Mouse (Mus musculus) layer of hippocampus, adult 9-11 months (tissue): Measurements from ENCODE around the gene Itpr1.

Experiments used
- DNase-seq: peaks from one replicate; pipeline ENCODE4 v3.0.0; 2022

Gene Itpr1

GRCm38 (mm10) chr6:108328296-108328695, 115.4 kb downstream of the Itpr1 start:
- no peak for DNase-seq

DNA sequence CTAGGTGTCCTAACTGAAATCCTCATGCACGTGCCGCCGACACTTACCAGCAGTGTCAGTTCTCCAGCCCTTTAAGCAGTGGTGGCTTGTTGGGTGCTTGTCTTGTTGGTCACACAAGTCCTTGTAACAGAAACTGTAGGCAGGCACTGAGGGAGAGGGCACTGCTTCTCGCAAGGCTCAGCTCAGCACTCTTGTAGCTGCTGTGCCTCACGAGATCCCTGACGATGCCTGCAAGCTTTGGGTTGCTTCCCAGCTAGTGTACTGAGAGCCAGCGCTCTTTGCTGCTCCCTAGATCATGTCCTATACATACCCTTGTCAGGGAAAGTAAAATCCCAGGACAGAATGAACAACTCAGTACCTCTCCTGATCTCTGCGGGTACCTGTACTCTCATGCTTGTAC, 117.6 kb downstream of the Itpr1 start:
- DNase-seq, result no peak

DNA sequence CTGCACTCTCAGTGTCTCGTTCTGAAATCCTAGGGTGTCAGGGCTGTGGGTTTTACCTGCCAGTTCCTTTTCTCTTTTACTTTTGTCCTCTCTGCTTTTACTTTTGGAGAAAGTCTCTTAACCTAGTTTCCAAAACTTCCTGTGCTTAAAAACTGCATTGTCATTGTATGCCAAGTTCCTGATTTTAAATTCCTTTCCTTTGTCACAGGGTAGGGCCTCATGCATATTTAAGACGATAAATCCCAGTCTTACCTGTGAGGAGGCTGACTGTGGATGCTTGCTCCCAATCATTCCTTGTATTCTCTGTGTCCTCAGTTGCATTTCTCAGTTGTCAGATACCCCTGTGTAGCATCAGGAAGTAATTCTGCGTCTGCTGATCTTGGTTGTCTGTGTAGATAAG, 118.4 kb downstream of the Itpr1 start:
- DNase-seq, result no peak

GRCm38 (mm10) chr6:108334059-108334458, 121.2 kb downstream of the Itpr1 start:
- DNase-seq, result no peak

DNA sequence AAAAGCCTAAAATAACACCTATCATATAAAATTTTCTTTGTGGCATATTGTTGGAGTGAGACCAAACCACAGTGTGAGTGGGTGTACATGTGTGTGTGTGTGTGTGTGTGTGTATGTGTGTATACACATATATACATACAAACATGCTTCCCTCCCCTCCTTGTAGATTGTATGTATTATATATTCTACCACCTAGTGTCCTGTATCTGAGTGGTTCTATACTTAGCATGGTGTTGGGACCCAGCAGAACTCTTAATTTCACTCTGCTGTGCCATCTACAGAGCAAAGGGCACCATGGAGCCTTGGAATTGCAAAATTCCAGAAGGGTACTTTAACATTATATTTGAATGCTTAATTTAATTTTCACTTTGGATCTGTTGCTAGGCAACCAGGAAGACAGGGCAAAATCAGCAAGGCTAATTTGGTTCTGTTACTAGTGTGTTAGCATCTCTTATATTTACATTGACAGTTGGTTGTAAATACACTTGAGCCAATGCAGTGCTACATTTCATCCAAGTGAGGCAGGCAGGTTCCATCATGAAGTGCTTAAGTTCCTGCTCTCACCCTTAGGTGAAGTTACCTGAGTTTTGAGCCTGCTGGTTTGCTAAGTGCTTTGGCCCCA, 122.4 kb downstream of the Itpr1 start:
- DNase-seq, result no peak

- DNase-seq, result no peak
Observed at GRCm38 (mm10) chr6:108336506-108336905, 123.6 kb downstream of the Itpr1 start.

GRCm38 (mm10) chr6:108337289-108337688, 124.4 kb downstream of the Itpr1 start:
- peak; percentile 63 for DNase-seq

DNA sequence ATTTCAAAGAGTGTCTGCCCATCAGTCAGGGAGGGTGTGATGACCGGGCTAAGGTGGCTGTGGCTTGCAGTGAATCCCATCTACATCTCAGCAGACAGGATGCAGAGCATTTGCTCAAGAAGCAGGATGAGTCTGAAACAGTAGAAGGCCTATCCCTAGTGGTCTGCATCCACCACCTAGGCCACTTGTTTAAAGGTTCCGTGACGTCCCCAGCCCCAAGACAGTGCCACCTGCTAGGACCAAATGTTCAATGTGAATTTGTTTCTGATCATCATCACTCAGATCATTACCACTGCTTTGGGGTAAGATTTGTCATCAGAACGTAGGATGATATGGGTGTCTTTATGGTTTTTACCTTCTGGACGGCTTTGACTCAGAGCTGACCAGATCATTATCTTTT, 125.5 kb downstream of the Itpr1 start:
- no peak for DNase-seq

- no peak for DNase-seq
Observed at GRCm38 (mm10) chr6:108342989-108343388, 130.1 kb downstream of the Itpr1 start.

DNA sequence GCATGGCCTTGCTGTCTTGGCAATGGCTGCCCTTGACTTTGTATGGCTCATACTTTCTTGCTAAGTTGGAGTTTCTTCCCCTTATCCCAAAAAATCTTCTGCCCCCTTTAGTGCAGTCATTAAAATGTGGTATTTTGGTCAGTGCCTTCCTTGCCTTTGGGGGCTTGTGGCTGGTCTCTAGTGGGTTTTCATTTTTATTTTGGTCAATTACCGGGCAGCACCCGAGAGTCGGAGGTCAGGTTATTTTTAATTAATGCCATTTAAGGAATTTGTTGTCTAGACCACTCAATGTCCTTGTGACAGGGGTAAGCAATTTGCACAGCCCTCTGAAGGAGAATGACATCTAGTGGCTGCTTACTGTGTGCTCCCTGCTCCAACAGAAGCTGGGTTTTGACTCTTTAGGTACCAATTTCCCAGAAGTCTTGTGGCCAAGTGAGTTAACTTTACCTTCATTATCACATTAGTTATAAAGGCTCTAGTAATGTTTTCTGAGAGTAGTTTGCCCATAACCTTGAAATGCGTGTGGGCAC, 130.9 kb downstream of the Itpr1 start:
- no peak for DNase-seq

DNA sequence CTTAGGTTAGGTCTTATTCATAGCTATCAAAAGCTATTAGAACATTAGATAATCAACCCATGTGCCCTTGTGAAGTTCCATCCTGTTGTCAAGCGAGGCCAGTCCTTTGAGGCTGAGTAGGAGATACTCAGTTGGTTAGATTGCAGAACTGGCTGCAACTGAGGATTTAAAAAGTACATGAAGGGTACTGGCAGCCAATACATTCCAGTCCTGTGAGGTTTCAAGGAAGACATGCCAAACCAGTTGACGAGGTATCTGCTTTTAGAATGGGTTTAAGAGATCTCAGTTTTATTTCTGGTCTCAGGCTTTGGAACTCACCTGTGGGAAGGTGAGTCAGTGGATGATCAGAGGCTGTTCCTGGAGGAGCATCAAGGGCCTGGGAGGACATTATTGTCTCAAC, 137.9 kb downstream of the Itpr1 start:
- DNase-seq, result no peak

- no peak for DNase-seq
Observed at GRCm38 (mm10) chr6:108351998-108352397, 139.1 kb downstream of the Itpr1 start.

GRCm38 (mm10) chr6:108367412-108367811, 154.5 kb downstream of the Itpr1 start:
- DNase-seq, result no peak

DNA sequence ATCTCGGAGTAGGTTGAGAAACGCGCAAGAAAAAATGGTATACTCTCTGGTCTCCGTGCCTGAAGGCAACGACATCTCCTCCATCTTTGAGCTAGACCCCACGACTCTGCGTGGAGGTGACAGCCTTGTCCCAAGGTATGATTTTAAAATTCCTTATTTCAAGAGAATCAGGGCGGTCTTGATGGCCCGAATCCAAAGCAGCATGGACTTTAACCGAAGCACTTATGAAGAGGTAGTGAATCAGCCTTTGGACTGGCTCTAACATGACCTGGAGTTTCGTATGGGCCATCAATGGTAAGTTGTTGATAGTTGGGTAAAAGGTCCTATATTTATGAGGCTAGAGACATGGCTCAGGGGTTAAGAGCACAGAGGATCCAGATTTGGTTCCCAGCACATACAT, 156.1 kb downstream of the Itpr1 start:
- DNase-seq, result no peak

- DNase-seq, result no peak
Observed at GRCm38 (mm10) chr6:108371347-108371893, 158.5 kb downstream of the Itpr1 start.

DNA sequence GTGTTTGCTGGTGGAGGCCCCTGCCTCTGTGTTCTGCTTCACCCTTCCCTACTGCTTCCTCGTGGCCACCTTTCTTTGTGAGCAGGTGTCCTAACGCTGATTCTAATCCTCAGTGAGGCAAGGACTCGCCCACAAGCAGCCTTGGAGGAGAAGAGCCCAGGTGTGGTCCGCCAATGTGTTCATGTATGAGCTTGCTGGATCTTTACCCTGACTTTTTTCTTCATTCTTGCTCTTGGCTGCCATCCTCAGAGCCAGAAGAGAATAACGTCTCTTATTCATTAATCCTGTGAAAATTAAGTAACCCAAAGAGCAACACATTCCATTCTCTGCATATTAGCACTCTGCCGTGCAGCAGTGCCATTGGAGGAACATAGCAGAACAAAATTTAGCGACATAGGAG, 161.1 kb downstream of the Itpr1 start:
- peak; percentile 28 for DNase-seq

DNA sequence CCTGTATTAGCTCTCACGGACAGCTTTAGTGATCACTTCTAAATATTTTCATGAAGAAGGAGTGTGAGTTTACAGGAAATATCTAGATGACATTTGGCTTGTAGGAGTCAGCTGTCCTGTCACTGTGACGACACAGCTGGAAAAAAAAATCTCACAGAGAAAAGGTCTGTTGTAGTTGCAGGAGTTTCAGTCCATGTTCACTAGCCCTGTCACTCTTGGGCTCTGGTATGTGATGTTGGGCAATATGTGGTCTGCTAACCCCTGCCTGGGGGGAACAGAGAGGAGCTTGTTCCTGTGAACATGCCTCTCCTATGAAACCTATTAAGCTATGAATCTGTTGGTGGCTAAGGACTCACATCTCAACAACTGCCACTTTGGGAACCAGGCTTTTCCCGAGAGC, 166.1 kb downstream of the Itpr1 start:
- no peak for DNase-seq

GRCm38 (mm10) chr6:108380209-108380608, 167.3 kb downstream of the Itpr1 start:
- DNase-seq, result no peak

DNA sequence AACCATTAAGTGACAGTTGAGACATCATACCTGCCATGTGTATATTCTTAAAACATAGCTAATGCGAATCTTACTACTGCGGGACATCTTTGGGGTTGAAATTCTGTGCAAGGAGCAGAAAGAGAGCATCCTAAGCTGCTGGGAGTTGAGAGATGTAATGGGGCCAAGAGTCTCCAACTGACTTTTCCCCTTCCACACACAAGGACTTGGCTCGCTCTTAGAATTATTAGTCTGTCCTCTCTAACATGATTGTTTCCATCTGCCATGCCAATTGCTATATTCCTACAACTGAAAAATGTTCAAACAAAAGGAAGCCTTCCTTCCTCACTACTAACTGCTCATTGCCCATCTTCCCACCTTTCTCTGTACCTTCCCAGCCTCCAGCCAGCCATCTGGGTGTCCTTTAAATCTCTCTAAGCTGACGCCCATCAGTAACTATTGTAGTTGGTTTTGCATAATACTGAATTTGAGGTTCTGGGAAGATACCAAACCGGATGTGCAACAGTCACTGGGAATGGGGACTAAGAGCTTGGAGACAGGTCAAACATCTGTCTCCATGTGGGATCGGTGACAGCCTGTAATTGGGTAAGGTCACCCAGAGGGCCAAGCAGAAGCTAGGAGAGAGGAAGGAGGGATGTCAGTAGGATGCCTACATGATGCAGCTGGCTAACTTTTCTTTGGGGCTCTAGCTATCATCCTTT, 177.9 kb downstream of the Itpr1 start:
- DNase-seq, result no peak

- DNase-seq, result no peak
Observed at GRCm38 (mm10) chr6:108393131-108393530, 180.2 kb downstream of the Itpr1 start.

DNA sequence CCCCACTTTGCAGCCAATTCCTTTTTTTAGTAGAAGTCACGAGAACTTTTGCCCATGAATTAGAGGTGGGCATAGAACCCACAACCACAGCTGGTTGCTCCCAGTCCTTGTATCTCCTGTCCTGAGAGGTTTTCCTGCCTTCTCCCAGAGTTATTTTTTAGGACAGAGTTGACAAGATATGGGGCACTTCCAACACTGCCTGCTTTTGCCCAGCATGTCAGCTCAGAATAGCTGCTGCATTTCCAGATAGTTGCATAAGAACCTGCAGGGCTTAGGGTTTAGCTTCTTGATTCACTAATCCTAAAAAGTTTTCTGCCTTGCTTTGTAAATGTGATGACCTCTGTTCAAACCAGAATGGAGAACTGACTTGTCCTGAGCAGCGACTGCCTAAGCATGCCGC, 185.1 kb downstream of the Itpr1 start:
- no peak for DNase-seq

GRCm38 (mm10) chr6:108401412-108401955, 188.6 kb downstream of the Itpr1 start:
- DNase-seq, result no peak

DNA sequence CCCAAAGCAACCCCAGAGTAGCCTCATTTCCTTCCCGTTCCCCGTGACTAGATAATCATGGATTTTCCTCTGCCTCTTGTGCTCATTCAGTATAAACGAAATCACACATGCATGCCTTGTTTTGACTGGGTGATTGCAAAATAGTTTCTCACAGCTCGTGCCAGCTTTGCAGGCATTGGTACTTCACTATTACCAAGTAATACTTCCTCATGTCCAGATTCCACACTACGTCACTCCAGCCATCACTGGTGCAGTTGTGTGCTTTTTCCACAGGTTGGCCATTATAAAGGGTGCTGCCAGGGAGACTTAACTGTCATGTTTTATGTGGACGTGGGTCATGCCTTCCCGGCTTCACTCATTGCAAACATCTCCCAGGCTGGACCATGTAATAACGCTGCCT, 191.8 kb downstream of the Itpr1 start:
- no peak for DNase-seq

- DNase-seq, result no peak
Observed at GRCm38 (mm10) chr6:108408053-108408452, 195.2 kb downstream of the Itpr1 start.
